Mouse (Mus musculus): ENCODE measurements around the gene Ralgps2.

Gene Ralgps2

DNA sequence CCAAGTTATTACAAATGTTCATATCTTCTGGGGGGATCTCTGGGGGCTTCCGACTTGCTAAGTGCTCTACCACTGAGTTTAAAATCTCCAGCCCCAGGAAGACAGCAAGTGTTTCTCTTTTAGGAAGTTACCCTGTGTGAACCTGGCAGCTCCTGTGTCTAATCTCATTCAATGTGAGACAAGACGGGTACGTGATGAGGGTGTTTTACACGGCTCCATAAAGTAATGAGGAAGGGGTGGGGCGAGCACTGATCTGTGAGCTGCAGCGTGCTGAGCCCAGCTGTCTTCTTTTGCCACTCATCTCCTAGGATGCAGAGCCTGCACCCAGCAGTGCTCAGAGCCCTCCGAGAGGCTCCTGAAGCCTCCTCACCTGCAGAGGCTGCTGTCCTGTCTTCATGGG lies 127.5 kb downstream of the Ralgps2 start:
- DNase-seq, result no peak

DNA sequence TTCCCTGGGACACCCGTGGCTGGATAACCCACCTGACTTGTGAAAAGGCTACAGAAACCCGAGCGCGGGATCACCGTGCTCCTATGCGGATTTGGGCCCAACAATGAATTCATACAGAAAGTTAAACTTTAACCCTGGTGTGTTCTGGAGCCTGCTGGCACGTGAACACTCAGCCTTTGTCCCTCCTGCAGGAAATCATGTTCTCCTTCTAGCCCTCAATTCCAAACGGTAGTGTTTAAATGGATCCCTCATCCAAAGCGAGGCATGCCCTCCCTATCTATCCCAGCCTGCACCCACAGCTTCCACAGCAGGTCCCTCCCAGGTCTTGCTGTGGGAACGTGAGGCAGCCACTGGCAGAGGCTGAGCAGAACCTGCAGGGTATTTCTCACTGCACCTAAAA lies 131.1 kb downstream of the Ralgps2 start:
- peak; percentile 54 to 74 for DNase-seq

DNA sequence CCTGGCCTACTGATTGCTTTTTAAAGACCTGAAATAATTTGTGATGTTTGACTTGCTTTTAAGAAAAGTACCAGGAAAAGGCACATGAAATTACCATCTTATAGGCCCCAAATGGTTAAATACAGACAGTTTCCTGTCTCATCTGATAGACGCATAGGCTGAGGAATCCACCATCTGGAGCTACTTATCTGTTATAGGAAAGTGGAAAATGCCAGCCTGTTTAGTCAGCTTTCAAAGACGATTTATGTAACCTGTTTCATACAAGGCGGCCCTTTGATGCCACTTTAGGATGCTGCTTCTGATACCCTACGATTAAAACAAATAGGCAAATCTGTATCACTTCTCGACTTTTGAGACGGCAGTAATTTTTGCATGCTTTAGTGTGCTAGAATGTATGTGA lies 138.2 kb downstream of the Ralgps2 start:
- DNase-seq, result no peak

DNA sequence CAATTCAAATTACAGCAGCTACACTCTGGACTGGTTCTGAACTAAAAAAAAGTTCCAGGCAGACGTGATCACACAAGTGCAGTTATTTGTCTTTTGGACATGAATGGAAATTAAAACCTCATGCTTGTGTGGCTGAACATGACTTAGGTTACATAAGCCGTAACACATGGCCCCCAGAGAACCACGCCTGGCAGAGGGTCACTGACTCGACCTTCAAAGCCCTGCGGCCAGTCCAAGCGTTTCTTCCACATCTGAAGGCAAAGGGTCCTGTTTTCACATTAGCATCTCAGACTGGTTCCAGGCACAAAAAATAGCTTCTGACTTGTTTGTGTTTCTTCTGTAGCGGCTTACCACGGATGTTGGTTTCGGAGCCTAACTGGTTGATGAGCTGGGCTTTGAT lies 143.2 kb downstream of the Ralgps2 start:
- peak; percentile 15 to 66 for DNase-seq

DNA sequence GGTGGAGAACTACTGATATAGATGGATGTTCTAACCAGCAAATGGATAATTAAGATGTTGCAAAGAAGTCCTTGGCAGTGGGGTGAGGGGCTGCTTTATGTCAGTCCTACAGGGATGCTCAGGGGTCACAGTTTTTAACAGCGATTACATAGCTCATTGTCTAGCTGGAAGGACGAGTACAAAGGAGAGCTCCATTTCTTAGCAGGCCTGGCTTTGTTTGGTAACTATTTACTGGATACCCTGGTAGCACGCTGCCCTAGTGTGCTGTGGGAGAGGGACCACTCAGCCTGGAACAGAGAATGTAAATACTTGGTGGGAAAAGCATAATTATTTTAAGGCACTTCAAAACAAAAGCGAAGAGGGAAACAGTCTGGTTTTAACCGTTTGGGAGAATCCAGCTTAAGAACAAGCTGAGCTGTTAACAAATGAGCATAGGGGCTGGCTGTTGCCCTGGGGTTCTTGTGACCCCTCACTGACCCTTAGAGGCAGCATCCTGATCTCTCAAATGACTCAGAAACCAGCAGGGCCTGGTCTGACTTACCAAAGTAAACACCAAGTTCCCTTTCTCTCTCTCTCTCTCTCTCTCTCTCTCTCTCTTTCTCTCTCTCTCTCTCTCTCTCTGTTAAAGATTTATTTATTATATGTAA lies 149.5 kb downstream of the Ralgps2 start:
- no peak for DNase-seq

DNA sequence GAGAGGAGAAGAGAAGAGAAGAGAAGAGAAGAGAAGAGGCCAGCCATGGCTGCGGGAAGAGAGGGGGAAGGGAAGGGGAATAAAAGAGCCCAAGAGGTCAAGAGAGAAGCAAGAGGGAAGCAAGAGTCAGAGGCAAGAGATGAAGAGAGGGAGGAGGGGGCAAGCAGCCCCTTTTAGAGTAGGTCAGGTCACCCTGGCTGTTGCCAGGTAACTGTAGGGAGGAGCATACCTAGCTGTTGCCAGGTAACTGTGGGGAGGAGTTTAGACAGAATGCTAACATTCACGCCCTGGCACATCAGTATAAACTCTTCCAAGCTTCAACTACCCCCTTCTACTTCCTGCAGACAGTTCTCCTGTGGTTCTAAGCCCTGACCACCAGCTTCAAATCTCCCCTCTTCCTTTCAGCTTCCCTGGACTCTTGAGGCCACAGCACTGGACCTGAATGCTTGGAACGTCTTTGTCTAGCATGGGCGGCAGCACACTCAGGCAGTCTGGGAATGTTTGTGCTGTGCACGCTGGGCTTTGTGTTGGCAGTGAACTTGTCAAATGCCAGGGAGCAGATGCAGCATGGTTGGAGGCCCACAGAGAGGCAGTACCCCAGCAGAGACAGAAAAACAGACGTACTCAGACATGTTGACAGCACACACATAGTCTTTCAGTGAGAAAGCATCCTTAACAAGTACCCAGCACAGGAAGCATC lies 152.1 kb downstream of the Ralgps2 start:
- DNase-seq, result no peak

DNA sequence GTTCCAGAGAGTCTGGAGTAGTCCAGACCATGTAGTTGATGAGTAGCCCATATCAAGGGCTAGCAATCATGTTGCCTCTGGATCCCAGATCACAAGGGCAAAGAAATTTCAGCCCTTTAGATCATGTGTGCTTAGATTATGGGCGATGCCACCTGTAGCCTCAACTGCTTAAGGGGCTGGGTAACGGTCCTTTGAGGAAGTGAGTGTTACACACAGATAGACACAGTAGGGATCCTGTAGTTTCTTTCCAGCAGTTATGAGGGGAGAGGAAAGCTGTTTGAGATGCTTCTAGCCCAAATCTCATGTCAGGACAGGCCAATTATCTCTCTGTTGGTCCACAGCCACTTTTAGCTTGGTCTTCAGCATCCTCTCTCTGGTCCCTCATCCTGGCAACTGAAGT lies 153.4 kb downstream of the Ralgps2 start:
- no peak for DNase-seq

DNA sequence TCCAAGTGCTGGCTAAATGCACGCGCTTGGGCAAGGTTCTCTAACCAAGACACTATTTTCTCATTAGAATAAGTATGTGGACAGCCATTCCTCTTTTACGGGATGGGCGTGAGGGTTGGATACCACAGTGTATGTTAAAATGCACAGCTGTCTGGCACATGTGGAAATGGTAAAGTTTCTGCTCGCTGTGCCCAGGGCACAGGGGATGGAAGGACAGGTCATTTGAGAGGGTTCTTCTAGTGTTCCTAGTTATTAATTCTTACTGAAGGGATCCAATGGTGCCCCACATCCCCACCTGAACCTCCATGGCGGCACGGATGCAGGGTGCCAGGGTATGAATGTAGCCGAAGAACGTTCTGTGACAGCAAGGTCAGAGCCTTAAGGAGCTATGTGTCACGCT lies 154.5 kb downstream of the Ralgps2 start:
- DNase-seq, result no peak

DNA sequence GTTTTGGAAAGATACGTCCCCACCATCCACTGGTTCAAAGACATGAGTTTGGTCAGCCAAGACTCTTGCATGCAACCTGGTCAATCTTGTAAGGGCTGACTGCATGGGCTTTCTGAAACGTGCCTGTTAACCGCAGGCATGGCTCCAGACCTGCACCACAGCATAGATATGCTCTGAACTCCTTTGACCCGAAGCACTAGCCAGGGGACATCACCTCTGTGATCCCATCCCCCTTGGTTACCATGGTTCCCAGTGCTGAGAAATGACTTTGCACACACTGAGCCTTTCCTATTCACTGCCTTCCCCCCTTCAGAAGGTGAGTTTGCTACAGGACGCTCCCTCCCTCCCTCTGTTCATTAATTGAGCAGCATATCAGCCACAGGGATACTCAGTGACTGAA lies 155.3 kb downstream of the Ralgps2 start:
- no peak for DNase-seq

DNA sequence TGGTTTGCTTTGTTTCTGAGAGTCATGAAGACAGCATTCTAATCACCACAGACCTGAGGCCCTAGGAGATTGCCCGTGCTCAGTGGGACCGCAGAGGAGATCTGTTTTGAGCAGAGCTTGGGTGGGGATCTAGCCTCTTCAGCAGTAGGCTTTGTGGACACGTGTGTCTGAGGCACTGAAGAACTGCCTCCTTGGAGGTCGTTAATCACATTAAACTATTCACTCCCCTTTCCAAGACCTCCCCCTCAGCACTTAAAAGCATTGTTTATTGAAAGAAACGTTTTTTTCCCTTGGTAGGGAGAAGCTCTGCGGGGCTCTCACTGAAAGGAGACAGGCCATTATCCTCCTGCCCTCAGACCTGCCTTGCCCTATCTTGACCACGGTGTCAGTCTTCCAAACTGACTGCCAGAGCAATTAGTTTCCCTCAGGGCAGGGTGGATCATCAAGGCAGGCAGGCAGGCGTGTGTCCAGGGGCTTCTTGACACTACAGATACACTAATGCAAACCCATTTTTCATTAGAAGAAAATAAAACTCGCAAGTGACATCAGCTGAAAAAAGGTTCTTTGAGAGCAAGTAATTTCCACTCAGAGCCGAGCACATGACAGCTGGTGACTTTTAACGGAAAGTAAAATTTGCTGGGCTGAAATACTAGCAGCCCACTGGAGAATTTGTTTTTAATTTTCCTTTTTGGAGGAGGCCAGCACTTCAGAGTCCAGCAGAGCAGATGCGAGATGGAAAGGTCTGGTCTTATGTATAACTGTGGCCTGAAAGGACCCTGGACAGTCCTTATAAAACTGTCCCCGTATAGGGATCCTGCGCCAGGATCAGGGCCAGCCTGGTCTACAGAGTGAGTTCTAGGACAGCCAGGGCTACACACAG lies 157.2 kb downstream of the Ralgps2 start:
- no peak for DNase-seq

DNA sequence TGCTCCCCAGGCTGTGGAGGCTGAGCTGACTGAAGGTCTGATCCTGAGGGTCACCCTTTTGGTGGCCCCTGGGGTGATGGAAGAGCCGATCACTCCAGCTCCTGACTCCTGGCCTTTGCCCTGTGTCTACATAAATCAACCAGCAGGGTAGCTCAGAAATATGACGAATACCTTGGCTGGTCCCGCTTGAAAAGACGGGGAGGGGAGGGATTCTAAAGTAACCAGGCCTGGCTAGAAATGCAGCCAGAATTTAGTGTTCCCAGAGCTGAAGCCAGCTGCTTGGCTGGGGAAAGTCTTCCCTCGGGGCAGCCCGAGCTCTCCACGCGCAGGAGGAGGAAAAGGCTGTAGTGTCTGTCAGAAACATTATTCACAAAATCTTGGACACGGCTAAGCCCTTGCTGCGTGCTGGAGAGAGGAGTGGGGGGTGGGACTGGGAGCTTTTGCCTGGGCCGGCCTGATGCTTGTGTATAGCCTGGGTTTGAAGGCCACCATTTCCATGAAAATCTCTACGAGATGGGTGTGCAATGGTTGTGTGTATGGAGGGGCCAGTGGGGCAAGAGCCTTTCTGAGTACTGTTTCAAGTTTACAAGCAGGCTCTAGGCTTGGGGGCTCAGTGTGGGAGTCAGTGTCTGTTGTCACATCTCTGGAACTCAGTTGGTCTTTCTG lies 158.2 kb downstream of the Ralgps2 start:
- DNase-seq, result no peak

DNA sequence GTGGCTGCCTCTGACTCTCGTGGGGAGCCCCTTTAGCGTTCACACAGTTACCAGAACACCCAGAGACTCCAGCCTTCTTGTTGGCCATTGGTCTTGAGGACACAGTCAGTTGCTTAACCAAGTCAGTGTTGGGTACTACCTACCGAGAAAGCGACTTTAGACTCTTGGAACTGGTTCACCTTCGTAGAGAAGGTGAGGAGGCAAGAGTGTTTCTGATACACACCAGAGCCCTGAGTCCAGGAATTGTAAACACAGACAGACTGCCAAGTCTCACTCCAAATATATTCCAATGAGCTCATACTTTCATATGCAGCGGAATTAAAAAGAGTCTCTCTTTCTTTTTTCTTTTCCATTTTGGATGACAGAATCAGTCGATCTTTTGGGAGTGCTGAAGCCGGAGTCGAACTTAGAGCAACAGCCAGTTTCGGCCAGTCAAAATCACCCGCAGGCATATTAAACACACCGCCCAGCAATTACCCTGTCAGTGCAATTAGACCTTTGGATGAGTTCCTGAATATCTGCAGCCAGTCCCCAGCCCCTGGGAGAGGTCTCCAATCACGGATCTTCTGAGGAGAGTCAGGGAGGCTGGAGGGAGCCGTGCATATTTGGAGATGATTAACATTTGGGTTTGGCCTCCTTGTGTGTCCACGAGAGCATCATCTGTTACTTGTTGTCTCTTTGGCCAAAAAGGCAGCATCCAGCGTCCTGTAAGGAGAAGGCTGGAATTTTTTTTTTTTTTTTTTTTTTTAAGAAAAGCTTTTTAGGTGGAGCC lies 159.0 kb downstream of the Ralgps2 start:
- no peak for DNase-seq

DNA sequence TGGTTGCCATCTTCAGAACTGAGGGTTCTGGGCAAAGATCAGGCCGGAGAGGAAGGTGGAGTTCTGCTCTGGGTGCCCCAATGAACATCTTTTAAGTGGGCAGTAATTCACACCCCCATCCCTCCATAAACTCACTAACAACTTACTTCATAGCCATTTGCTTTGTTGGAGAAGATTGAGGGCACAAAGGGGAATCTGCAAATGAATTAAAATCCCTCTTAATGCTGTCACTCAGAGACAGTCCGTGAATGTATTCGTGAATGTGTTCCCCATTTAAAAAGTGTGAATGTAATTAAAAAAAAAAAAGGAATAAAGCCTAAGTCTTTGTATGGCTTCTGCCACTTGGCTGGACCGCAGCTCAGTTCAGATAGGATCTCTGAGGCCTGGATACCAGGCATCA lies 159.8 kb downstream of the Ralgps2 start:
- no peak for DNase-seq

DNA sequence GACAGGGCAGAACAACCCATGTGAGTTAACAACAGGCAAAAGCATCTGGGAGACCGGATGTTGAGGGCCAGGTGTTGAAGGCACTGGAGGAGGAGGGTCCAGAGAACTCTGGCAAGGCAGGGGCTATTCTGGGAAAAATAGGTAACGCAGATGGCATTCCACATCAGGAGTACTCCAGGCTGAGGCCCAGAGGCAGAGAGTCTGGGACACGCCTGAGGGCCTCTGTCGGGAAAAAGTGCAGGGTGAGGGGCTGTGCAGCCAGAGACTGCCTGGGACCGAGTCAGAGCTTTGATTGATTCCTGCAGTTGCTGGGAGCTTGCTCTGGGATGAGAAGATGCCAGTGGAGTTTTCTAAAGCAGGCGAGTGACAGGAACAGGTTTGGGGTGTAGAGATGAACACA lies 160.4 kb downstream of the Ralgps2 start:
- no peak for DNase-seq

DNA sequence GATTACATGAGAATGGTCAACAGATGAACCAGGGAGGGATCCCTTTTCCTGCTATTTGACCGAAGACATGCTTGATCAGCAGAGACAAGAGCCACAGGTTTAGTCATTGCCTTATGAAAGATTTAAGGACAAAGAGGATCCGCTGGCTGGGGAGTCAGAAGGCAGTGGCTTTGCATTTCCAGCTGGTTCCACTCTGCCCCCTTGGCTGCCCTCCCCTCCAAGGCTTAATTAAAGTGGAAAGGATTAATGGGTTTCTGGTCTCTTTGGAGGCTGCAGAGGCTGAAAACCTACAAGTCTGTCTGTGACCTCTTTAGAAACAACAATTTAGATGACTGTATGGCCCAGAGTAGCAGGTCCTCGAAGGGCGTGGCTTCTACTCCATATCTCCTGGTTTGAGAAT lies 161.5 kb downstream of the Ralgps2 start:
- DNase-seq, result peak in 1 of 2 experiments; percentile 23

DNA sequence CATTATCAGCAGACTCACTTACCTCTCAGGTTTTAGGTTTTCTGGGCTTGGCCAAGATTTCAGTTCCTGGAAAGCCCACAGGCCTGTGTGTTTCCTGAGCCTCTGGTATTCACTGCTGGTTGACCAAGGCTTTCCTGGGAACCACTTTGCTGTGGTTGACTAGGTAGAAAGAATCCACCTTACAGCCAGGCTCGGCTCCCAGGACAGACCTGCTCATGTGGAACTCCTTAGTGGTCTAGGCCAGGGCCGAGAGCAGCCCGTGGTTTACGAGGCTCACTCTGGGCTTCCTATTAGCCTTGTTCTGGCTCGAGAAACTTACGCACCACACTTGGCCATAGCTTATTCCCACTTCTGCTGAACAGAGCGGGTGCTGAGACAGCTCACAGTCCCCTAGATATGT lies 163.4 kb downstream of the Ralgps2 start:
- DNase-seq, result peak in 1 of 2 experiments; percentile 51

DNA sequence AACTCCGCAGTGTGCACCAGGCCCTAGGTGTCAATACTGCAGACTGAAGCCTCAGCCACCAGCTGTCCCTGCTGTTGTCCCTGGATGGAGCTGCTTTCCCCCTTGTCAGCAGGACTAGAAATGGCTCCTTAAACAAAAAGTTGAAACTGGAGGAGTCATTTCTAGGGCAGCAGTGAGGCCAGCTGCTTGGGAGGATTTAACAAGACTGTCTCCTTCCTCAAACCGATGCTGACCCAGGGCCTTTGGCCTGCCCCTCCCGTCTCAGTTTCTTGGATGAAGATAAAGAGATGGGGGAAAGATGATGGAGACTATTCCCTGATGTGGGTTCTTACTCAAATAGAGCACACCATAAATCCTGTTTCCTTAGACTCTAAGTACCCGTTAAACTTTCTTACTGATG lies 164.2 kb downstream of the Ralgps2 start:
- DNase-seq, result no peak

DNA sequence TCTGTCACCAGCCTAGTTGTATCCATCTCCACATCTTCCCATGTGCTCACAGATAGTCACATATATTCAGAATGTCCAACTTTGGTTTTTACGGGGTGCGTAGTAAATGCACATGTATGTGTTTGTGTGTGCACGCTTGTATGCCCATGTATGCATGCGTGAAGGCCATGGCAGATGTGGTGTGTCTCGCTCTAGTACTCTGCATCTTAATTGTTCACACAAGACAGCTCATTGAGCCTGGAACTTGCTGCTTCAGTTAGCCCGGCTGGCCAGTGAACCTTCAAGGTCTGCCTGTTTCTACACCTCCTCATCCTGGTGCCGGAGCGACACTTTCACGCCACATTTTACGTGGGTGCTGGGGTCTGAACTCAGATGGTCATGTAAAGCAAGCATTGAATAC lies 168.6 kb downstream of the Ralgps2 start:
- DNase-seq, result no peak

DNA sequence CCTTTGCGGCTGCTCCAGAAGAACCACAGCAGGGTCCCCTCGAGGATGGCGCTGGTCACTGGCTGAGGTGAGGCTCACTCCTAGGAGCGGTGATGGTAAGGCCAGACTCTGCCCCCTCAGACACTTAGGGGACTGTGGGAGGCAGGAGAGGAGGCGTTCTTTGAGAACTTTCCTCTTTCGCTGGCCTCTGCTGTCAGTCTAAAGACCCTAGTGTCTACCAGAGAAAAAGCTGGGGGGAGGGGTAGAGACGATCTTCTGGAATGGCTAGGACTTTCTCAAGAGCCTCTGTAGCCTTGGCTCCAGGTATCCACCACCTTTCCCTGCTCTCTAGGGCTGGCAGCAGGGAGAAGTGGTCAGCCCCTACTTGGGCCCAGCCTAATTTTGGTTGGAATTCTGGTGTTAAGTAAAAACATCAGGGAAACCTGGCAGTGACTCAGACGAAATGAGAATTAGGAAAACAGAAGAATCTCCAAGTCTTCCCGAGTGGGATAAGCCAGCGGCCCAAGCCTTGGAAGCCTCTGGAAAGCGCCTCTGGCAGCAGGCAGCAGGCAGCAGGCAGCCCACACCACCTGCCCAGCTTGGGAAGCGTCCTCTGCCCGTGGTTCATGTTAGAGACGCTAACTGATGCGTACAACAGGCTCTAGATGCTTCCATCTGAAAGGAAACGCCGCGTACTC lies 169.7 kb downstream of the Ralgps2 start:
- no peak for DNase-seq

DNA sequence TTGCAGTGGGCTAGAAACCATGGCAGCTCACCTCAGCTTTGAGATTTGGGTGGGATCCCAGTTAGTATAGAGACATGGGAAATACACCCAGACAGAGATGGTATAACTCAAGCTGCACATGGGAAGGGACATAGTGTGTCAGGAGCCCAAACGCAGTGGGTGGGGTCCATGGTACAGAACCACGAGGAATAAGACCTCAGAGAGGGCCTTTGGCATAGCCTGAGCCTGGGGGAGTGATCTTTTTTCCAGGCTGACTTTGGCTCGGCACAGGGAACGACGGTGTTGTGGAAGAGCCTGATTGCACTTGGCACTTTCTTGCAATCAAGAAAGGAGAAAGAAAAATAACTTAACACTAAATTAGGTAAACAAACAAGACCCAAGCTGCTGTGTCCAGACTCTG lies 170.3 kb downstream of the Ralgps2 start:
- DNase-seq, result no peak

DNA sequence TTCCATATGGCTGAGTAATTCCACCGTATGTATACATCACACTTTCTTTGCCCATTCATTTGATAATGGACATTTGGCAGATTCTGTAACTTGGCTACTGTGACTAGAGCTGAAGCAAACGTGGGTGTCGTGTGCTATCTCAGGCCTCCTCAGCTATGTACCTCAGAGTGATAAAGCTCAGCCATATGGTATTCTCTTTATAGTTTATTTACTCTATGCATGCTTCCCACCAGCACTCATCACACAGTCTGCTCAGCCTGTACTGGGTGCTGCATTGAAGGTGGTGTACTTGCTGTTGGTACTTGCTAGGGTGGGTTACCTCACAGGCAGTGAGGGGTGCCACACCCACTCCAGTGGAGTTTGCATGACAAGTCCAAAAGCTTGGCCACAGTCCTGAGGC lies 174.1 kb downstream of the Ralgps2 start:
- no peak for DNase-seq

DNA sequence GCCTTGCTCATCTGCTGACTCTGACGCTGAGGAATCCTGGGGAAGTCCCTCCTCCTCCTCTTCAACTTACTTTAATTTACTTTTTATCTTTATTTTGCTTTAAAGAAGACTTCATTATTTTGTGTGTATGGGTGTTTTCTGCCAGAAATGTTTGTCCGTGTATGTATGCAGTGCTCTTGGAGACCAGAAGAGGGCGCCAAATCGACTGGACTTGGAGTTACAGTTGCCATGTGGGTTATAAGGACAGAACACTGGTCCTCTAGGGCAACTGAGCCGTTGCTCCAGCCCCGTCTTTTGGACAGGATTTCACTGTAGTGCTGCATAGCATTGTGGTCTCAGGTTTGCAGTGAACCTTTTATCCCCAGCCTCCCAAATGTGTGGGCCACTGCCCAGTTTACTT lies 174.8 kb downstream of the Ralgps2 start:
- DNase-seq, result no peak
